Mouse (Mus musculus) heart, embryonic 11.5 days (tissue): Measurements from ENCODE around the gene Unc13a. TPM values are rescaled to one million over a fixed set of nuclear protein-coding genes. Genes with fewer than 3 reads are reported as not detected.
"Not testable (repeated sequence)": the region's sequence is repeated elsewhere in the genome, so short reads cannot be mapped to it uniquely, and the experiment has no call there.

Experiments used
- ATAC-seq: fragments of 200-750 bp; cut with Nextera tagmentation; replicated peaks from 2 replicates; pipeline ENCODE4 v1.8.0; 2017; ENCODE audit warnings: moderate library complexity; ENCODE audit not compliant: insufficient number of reproducible peaks, low FRiP score, low TSS enrichment
- H3K27ac ChIP-seq: fragments of 300-500 bp; sonication (generic); 2 replicates; pipeline ENCODE4 v1.5.1; 2014; ENCODE audit warnings: mild to moderate bottlenecking, low read depth, low read length
- H3K27me3 ChIP-seq: fragments of 300-500 bp; sonication (generic); 2 replicates; pipeline ENCODE4 v1.6.1; 2014; ENCODE audit warnings: mild to moderate bottlenecking, low read length, mixed read lengths; ENCODE audit not compliant: control insufficient read depth, insufficient read depth
- H3K36me3 ChIP-seq: fragments of 300-500 bp; sonication (generic); 2 replicates; pipeline ENCODE4 v1.6.1; 2014; ENCODE audit warnings: mild to moderate bottlenecking, low read length, moderate library complexity, mixed read lengths; ENCODE audit not compliant: control insufficient read depth, insufficient read depth
- H3K4me1 ChIP-seq: fragments of 300-500 bp; sonication (generic); 2 replicates; pipeline ENCODE4 v1.6.1; 2014; ENCODE audit warnings: low read length; ENCODE audit not compliant: control insufficient read depth, insufficient read depth
- H3K4me2 ChIP-seq: fragments of 300-500 bp; sonication (generic); 2 replicates; pipeline ENCODE4 v1.6.1; 2014; ENCODE audit warnings: mild to moderate bottlenecking, moderate library complexity
- H3K4me3 ChIP-seq: fragments of 300-500 bp; sonication (generic); 2 replicates; pipeline ENCODE4 v1.5.1; 2014; ENCODE audit warnings: low read depth, low read length
- H3K9ac ChIP-seq: fragments of 300-500 bp; sonication (generic); 2 replicates; pipeline ENCODE4 v1.6.1; 2014; ENCODE audit warnings: mild to moderate bottlenecking, low read depth, low read length, moderate library complexity
- H3K9me3 ChIP-seq: fragments of 300-500 bp; sonication (generic); replicated peaks from 2 replicates; pipeline ENCODE4 v1.6.1; 2016; ENCODE audit warnings: low read length; ENCODE audit not compliant: control insufficient read depth
- WGBS: fragments of 180-500 bp; shearing (Covaris S2); extraction: QIAGEN DNeasy Blood & Tissue Kit; methylation state at CpG from one replicate; pipeline ENCODE4 v1.1.7; 2014; ENCODE audit not compliant: insufficient replicate concordance; 5-methylcytosine and 5-hydroxymethylcytosine counted together
- polyA plus RNA-seq: library from polyadenylated mRNA; unstranded; fragments of >200 nt; fragmentation: Nextera tagmentation; extraction: Ambion mirVana; gene quantifications from 2 replicates; pipeline ENCODE4 v1.2.1, GENCODE M21; 2014

Gene Unc13a
- polyA plus RNA-seq, 1 experiment from 2014 or later, result 0.63 TPM

DNA sequence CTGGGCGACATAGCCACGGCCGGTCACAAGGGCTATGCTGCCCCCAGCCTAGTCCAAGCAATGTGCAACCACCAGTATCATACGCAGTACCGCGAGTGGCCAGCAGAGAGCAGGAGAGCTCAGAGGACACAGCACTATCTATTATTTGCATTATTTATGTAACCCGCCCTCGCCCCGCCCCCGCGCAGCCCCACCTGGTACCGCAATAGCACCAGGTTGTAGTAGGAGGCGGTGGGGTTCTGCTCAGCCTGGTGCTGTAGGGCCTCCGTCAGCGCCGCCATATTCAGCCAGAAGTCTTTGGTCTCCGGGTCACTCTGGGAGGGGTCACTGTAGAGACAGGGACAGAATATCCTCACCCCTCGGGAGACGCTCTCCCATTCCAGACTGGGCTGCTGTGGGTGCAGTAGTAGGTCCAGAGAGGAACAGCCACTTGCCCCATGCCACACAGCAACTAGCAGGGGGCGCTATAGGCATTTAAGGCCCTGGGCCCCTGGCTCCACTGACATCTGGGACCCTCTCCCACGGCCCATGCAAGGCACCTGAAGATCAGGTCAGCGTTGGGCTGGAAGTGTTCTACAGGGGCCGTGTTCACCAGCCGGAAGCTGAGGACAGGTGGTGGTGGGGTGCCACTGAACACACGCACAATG is 38.4 kb upstream of the Unc13a start:
- Histone ChIP-seq H3K4me2 (peak overlapping the region; percentile 52), H3K9me3 (no peaks in the 10 kb centered on the region), H3K27me3 (peaks cover 52% of the 10 kb centered on the region), H3K27ac (no peak overlapping the region), H3K36me3 (no peaks in the 10 kb centered on the region), H3K4me3 (no peak overlapping the region), H3K9ac (no peak overlapping the region), H3K4me1 (0 out of 2 replicates have a peak, but pooled peaks cover 4% of the 10 kb centered on the region)
- WGBS, result 20% methylated on average over 25 of the region's 25 CpGs
- peak; percentile 31; the same call in 1 of the 2 replicates for ATAC-seq

GRCm38 (mm10) chr8:71709134-71709799 is 37.7 kb upstream of the Unc13a start:
- H3K36me3 ChIP-seq, result no peaks in the 10 kb centered on the region
- H3K27me3 ChIP-seq, result peaks cover 58% of the 10 kb centered on the region
- WGBS, result 32% methylated on average over 25 of the region's 25 CpGs
- 0 out of 2 replicates have a peak, but pooled peaks cover 4% of the 10 kb centered on the region for H3K4me1 ChIP-seq
- ATAC-seq, result 0 out of 2 replicates have a peak, but pooled peaks have one; percentile 9
- H3K27ac ChIP-seq, result no peak overlapping the region
- no peak overlapping the region for H3K9ac ChIP-seq
- no peak overlapping the region for H3K4me3 ChIP-seq
- no peaks in the 10 kb centered on the region for H3K9me3 ChIP-seq
- H3K4me2 ChIP-seq, result peak overlapping the region; percentile 52

GRCm38 (mm10) chr8:71707874-71708273 is 36.3 kb upstream of the Unc13a start:
- 0 out of 2 replicates have a peak, but pooled peaks cover 4% of the 10 kb centered on the region for H3K4me1 ChIP-seq
- H3K4me3 ChIP-seq, result no peak overlapping the region
- no peak overlapping the region for H3K27ac ChIP-seq
- 30% methylated on average over 8 of the region's 8 CpGs for WGBS
- H3K36me3 ChIP-seq, result no peaks in the 10 kb centered on the region
- no peak overlapping the region for H3K4me2 ChIP-seq
- no peak overlapping the region for H3K9ac ChIP-seq
- peaks cover 56% of the 10 kb centered on the region for H3K27me3 ChIP-seq
- ATAC-seq, result no peak
- H3K9me3 ChIP-seq, result no peaks in the 10 kb centered on the region

DNA sequence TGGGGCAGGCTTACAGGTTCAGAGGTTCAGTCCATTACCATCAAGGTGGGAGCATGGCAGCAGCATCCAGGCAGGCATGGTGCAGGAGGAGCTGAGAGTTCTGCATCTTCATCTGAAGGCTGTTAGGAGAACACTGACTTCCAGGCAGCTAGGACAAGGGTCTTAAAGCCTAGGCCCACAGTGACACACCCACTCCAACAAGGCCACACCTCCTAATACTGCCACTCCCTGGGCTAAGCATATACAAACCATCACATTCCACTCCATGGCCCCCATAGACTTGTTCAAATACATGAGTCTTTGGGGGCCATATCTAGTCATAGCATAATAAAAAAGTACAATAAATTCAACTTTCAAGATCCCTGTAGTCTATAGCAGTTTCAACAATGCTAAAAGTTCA is 31.8 kb upstream of the Unc13a start:
- H3K4me3 ChIP-seq, H3K9ac ChIP-seq, H3K4me1 ChIP-seq, H3K36me3 ChIP-seq, H3K9me3 ChIP-seq, H3K27ac ChIP-seq, H3K4me2 ChIP-seq, ATAC-seq: not testable (repeated sequence)
- peaks cover 61% of the 10 kb centered on the region for H3K27me3 ChIP-seq

- no peak overlapping the region for H3K4me3 ChIP-seq
- H3K27me3 ChIP-seq, result peaks cover 57% of the 10 kb centered on the region
- H3K27ac ChIP-seq, result no peak overlapping the region
- H3K9me3 ChIP-seq, result no peaks in the 10 kb centered on the region
- H3K4me2 ChIP-seq, result peak overlapping the region; percentile 14
- H3K36me3 ChIP-seq, result no peaks in the 10 kb centered on the region
- no peak overlapping the region for H3K9ac ChIP-seq
- no peaks in the 10 kb centered on the region for H3K4me1 ChIP-seq
- no peak for ATAC-seq
- WGBS, result 59% methylated on average over 3 of the region's 3 CpGs
These were observed 31.4 kb upstream of the Unc13a start for GRCm38 (mm10) chr8:71702923-71703322.

DNA sequence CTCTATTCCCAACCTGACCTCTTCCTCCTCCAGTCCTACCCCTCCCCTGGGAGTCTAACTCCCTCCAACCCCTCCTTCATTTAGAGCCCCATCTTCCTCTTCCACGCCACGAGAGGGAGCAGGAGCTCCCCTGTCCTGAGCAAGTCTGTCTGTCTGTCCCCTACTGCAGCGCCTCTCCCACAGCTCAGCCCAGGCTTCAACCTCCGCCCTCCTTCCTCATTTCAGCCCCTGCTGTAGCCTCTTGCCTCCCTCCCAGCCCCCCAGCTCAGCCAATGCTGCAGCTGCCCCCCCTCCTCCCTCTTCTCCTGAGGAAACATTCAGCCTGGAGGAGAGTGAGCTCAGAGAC is 30.5 kb upstream of the Unc13a start:
- 37% methylated on average over 4 of the region's 4 CpGs for WGBS
- Histone ChIP-seq H3K9ac (no peak overlapping the region), H3K9me3 (no peaks in the 10 kb centered on the region), H3K4me2 (peak overlapping the region; percentile 14; the same call in 1 of the 2 replicates), H3K27me3 (peaks cover 50% of the 10 kb centered on the region), H3K4me3 (no peak overlapping the region), H3K4me1 (no peaks in the 10 kb centered on the region), H3K27ac (no peak overlapping the region), H3K36me3 (no peaks in the 10 kb centered on the region)
- ATAC-seq, result no peak

DNA sequence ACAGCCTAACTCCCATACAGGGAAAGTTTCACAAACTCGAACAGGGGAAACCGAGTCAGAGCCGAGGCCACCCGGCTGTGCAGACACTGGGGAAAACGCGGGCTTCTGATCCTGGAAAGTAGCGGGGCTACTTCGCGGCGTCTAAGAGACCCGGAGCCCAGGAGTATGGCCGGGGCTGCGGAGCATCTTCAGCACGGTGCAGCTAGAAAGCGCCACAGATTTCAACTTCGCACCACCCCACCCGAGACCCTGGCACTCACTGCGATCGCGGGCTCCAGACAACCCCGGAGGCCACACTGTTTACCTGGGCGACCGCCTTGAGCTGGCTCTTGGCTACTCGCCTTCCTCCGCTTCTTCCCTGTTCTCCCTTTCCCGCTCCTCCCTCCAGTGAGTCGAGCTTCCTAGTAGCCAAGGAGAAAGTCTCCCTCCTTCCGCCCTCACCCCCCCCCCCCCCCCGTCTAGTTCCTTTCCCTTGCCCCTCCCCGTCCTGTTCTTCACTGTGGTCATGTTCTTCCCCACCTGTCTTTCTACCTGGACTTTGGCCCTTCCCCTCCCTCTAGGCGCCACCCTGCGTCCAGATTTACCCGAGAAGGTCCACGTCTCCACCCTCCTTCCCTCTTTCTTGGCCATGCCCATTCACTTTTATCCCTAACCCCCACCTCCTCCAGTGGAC is 30.0 kb upstream of the Unc13a start, which contains the start of gene B3gnt3:
B3gnt3 (minus strand) TSS at position 376 of the 673 bp plus-strand sequence.
- no peak within 1 kb of the TSS for H3K9ac ChIP-seq
- H3K4me3 ChIP-seq, result peak within 1 kb of the TSS; percentile 27
- ATAC-seq, result no peak
- H3K4me1 ChIP-seq, result no peaks in the 10 kb centered on the region
- peak within 1 kb of the TSS; percentile 61 for H3K4me2 ChIP-seq
- H3K27me3 ChIP-seq, result peaks cover 50% of the 10 kb centered on the region
- H3K27ac ChIP-seq, result no peak within 1 kb of the TSS
- no peaks in the 10 kb centered on the region for H3K9me3 ChIP-seq
- no peaks in the 10 kb centered on the region for H3K36me3 ChIP-seq
- WGBS, result 15% methylated on average over 32 of the region's 34 CpGs

DNA sequence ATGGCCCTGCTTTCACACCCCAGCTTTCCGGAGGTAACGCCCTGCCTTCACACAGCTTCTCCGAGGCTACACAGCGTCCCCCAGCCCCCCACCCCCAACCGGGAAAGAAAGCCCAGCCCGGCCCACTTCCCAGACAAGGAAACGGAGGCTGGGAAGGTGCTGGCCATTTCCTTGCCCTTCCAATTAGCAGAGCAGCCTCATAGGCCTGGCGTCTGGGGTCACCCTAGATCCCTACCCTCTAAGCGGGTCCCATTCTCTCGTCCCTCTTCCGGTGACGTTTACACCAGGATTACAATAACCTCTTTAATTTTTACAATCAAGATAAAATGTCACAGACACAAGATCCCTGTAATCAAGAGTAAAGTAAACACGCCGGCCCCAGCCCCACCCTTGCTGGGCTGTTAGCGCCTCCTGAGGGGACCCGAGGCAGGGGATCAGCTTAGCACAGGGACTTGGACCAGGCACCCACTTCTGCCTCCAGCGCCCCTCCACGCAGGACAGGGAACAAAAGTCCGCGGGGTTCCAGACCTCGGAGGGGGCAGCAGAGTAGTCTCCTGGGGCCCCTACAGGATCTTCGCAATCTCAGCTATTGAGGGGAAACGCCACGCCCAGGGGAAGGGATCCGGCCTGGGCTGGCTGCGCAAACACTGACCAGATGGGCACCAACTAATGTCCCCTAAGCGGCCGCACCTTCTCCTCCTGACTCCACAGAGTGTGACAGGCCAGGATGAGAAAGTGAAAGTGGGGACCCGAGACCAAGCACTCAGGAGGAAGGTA is 29.1 kb upstream of the Unc13a start:
- Histone ChIP-seq H3K36me3 (no peaks in the 10 kb centered on the region), H3K9ac (no peak overlapping the region), H3K4me1 (no peaks in the 10 kb centered on the region), H3K4me2 (peak overlapping the region; percentile 61), H3K9me3 (no peaks in the 10 kb centered on the region), H3K27ac (no peak overlapping the region), H3K27me3 (peaks cover 50% of the 10 kb centered on the region), H3K4me3 (peak overlapping the region; percentile 27)
- WGBS, result 4% methylated on average over 29 of the region's 29 CpGs
- ATAC-seq, result peak; percentile 18; the same call in 1 of the 2 replicates
